Mouse (Mus musculus): ENCODE data around the gene Neu3. TPM values are rescaled to one million over a fixed set of nuclear protein-coding genes. Genes with fewer than 3 reads are reported as not detected.

Neu3 gene
- total RNA-seq, 1 experiment from 2014 or later, result 3.7 TPM

Other genes with a start within 250 kb of the Neu3 start
- not detected in 2 replicates for gene Tpbgl, start 201.3 kb downstream of the Neu3 start, total RNA-seq (2017)
- 1.4 and 2.6 TPM in 2 replicates for gene Slco2b1, start 117.1 kb downstream of the Neu3 start, total RNA-seq (2017)
- not detected in 2 replicates for gene Olfr520, start 98.1 kb downstream of the Neu3 start, total RNA-seq (2017)
- not detected in 2 replicates for gene Olfr521, start 64.9 kb downstream of the Neu3 start, total RNA-seq (2017)
- gene Xrra1, start 30.7 kb upstream of the Neu3 start, total RNA-seq (2017), result not detected in 2 replicates
- gene Spcs2, start 35.0 kb upstream of the Neu3 start, total RNA-seq (2017), result 168 and 175 TPM in 2 replicates
- gene Rnf169, start 152.0 kb upstream of the Neu3 start, total RNA-seq (2017), result 23.1 and 30.9 TPM in 2 replicates
- gene Chrdl2, start 177.8 kb upstream of the Neu3 start, total RNA-seq (2017), result not detected in 2 replicates